Mouse (Mus musculus) liver, postnatal 0 days (tissue): ENCODE data around the gene Ep400.

Experiments
- CTCF ChIP-seq: sonication (generic); IDR thresholded peaks from 2 replicates; pipeline ENCODE4 v1.5.1; 2016; ENCODE audit warnings: antibody characterized with exemption, low read depth
- EP300 ChIP-seq: IDR thresholded peaks from 2 replicates; pipeline ENCODE4 v1.6.1; 2016; ENCODE audit warnings: antibody characterized with exemption, low read depth, mild to moderate bottlenecking

- TF ChIP-seq CTCF (no peak), EP300 (no peak)
Observed at GRCm38 (mm10) chr5:110659682-110660081, 110.8 kb downstream of the Ep400 start.
